Mouse (Mus musculus): ENCODE measurements at regions not wholly inside any gene's neighbourhood (a gene's known extent, or its start where the extent isn't known, plus 50 kb on each side); places are given as distances from the start of the nearest gene placed in this dataset.

DNA sequence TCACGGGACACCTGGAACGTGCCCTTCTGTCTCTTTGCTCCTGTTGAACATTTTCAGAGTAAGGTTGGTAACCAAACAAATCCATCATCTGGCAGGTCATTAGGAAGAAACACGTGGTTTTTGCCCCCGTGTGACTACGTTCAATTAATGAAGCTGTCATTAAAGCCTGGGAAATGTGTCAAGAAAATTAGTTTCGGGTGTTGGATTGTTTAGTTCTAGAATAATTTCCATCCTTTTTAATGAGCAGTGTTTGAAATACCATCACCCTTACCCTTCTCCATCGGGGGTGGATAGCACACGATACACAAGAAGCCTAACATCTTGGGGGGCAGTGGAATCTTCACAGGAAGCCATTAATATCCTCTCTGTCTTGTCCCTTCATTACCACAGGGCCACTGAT is 107.7 kb downstream of the Far1 start:
- no peak for DNase-seq

DNA sequence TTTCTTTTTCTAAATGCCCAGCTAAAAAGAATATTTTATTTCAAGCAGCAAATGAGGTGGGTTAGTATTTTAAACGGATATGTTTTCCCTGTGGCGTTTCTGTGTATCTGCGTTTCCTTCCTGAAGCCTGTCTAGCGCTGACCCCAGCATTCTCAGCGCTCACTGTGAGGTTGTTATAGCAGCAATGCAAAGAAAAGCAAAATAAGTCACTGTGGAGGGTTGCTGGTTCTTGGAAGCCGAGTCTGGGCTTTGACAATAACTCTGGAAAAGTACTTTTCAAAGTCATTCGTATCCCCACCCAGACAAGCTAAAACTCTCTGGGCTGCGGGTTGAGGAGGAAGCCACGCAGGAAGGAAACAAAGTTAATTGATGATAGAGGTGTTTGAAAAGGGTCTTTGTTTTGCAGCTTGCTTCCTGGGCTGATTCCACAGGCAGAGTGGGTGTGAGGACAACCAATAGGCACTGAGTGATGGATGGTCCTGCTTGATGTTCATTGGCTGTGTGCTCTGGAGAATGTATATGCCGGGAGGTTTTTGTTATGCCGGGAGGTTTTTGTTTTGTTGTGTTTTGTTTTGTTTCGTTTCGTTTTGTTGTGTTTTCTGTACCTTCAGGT is 108.4 kb downstream of the Far1 start:
- no peak for DNase-seq

DNA sequence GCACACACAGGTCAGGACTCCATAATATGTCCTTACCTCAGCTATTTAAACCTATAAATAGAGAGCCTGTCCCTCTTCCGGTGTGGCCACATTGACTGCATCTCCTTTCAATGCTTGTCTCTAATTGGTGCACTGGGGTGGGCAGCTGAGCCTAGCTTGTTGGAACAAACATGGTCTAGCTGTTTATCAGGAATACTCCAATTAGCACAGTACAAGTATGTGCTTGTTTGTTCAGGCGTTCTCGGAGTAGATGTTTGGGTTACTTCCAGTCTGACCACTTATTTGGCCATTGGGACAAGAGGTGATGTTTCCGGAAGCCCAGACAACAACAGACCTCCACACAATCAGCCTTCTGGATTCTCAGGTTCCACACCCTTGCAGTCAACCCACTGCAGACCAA is 109.7 kb downstream of the Far1 start:
- DNase-seq: no peak

DNA sequence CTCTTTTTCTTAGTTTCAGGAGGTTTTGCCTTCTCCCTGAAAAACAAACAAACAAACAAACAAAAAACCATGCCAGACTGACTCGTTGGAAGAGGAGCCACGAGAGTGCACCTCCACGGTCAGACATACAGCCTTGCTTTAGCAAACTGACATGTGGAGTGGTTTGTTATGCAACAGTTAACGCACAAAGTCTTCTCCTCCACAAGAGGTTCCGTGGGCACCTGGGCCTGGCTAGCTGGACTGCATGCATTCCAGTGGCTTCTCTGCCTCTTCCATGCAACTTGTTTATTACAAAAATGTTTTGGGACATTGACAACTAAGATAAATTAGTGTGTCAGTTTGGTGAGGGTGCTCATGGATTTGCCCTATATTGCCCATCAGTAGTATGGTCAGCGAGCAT is 110.3 kb downstream of the Far1 start:
- no peak for DNase-seq

DNA sequence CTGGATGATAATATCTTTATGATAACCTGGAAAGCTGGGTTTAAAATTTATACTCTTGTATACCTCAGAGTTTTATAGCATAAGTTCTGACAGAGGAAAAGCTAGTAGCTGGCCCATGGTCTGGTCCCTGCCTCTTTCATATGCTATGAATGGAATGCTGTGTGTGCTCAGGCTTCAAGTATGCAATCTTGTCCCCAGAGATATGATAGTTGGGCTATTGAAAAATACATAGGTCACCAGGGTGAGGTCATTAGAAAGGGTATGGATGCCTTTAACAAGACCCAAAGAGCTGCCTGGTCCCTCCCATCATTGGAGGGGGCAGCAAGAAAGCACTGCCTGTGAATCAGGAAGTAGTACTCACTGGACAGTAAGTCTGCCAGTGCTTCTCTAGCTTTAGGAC is 113.1 kb downstream of the Far1 start:
- no peak for DNase-seq

DNA sequence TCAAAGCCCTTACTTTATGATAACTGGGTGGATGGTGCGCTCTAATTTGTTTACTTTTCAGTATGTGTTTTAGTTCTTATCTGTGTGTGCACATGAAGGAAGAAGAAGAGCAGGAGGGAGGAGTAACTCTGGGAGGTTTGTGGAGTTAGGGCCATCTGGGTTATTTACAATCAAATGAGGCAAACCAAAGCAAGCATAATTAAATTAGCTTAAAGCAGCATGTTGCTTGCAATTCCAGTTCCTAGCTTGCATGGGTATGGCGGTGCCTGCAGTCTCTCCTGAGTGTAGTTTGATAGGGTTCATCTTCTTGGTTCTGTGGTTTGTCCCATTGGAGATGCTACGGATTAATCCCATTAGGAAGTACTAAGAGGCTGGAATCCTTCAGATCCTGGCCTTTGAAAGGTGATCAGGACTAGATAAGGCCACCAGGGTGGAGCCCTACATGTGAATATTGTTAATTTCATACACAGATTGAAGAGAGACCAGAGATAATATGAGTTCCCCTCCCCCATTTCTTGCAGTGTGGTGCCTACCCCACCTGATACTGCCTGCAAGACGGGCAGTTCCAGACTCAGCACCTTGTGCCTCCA is 123.5 kb downstream of the Far1 start:
- no peak for DNase-seq

DNA sequence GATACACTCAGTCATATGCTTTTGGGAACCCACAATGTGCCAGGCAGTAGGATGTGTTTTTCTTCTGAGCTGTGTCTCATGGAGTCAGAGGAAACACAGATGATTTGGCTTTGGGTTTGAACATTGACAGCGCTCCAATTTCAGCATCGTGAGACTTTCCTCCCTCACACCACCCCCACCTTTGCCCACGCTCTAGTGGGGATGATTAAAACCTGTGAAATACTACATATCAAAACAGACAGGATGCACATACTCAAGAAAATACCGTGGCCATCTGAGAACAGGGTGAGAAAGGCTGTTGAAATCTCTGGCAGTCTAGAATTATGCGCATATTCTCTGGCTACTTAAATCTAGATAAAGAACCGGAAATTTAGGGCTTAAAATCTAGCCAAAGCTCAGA is 124.5 kb downstream of the Far1 start:
- DNase-seq: no peak

DNA sequence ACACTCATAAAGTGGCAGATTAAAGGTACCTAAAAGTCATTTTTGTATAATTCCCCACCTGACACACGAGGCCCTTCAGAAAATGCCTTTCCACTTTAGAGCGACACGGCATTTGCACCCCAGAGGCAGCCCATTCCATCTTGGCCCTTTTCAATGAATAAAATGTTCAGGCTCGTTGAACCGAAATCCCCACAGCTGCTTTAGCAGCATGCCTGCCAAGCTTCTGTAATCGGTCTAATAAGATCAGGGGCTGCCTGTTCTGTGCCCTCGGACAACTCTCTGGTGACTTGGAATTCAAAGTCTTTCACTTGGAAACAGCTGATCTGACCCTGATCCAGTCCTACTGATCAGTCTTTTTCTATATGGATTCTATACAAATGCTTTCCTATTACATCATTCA is 123.3 kb upstream of the Spon1 start:
- no peak for DNase-seq

DNA sequence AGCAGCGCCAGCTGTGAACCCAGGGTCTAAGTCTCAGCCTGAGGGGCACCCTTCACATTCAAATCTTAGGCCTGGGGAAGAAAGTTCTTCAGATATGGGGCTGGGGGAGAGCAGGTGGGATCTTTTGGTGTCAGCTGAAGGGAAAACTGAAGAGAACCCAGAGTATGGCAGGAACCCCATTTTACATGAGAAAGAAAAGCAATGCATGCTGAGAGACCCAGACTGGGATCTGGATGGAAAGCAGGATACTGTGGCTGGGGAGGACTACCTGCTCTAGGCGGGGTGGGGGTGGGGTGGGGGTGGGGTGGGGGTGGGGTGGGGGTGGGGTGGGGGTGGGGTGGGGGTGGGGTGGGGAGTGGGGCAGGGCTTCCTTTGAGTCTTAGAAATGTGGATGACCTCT is 115.2 kb upstream of the Spon1 start:
- no peak for DNase-seq

DNA sequence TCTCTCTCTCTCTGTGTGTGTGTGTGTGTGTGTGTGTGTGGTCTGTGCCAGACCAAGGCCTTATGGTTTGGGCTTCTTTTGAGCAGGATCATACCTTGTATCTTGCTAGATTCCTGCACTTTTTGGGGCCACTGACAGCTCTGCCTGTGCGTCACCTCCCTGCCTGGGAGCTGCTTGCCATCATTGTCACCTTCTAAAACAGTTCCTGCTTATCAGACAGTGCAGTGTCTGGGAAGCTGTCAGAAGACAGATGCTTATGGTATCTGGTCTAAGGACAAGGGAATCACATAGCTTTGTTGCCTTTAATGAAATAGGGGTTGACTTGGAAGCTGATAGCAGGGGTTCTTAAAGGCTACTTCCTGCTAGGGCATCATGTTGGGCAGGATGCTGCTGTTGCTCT is 114.1 kb upstream of the Spon1 start:
- DNase-seq: no peak

DNA sequence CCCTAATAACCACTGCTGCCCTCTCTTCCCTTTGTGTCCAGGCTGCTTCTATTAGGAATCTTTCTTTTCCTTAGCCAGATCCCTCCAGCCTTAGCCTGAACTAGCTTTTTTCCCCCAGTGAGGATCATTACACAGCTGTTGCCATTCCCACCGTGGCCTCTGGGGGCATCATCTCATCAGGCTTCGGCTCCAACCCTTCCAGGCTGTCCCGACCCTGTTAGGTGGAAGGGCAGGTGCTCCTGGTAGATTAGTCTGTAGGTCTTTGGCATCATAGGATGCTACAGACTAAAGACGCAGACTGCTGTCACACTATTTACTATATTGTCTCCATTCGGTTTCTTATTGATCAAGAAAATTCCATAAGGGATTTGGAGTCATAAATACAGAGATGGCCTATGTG is 112.7 kb upstream of the Spon1 start:
- no peak for DNase-seq

DNA sequence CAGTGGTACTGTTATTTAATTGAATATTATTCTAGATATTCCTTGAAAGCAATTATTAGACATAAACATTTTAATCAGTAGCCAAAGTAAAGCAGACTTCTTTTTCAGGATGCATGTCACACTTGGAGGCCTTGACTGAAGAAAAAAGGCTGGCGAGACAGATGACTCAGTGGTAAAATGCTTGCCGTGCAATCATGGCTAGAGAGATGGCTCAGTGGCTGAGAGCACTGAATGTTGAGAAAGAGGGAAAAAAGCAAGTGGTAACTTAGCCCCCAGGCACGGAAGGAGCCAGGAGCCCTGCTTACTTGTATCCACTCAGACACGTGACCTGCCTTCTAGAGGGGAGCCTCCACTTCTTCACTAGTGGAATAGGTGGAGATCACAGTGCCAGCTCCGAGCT is 110.5 kb upstream of the Spon1 start:
- DNase-seq: peak; percentile 4

DNA sequence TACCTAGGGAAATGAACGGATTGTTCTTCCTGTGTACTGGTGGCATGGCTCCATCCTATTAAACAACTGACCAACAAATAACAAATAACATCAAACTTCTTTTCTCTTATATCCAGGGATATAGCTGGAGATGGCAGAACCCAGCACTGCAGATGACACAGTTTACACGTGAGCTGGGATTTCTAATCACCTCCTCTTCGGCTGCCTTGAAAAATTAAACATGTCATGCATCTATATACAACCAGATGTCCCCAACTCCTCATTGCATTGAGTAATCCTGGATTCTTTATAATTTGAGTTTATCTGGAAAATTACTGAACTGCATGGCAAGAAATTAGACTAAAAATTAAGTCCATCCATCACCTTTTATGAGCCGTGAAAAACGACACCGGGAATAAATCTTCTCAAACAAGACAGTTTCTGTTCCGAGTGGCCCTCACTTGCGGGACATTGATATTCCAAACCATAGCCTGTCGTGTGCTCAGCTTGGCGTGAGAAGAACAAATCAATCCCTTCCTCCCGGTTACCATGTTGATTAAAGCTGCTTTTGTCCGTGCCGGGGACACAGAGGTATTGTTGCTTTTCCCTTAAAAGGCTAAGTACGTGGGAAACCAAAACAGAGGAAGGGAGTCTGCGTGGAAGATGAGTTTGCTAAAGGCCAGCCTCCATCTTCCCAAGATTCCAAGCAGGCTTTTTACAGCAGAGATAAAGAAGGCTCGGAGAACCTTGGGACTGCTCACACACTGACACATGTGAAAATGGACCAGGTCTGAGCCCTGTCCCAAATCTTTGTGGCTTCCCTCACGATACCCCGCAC is 92.8 kb upstream of the Spon1 start:
- DNase-seq: no peak

DNA sequence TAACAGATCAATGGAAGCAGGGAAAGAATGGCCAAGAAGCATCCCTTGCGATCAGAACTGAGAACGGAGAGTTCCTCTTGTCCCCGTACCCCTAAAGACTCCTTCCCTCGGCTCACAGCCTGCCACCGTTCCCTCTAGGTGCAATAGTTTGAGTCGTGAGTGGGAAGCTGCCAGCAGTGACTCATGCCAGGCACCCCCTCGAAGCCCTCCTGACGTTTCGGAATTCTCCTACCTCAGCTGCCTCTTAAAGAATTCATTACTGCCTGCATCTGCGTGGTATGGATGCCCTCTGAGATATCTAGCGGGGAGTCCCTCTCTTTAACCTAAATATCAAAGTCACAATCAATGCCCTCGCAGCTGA is 92.2 kb upstream of the Spon1 start:
- no peak for DNase-seq

DNA sequence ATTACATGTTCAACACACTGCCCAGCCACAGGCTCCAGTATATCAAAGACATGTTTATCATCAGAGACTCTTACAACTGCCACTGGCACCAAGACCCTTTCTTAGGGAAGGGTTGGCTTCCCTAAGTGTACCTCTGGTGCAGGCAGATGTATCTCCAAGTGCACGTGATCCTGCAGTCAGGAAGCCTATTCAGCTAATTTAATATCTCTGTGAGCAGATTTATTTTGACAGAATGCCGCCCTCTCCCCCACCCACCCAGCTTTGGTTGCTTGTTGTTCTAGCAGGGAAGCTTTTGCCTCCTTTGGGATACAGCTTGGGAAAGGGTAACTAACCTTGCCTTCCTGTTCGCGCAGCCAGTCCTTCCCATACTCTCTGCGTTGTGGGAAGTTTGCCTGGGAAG is 83.5 kb upstream of the Spon1 start:
- no peak for DNase-seq

DNA sequence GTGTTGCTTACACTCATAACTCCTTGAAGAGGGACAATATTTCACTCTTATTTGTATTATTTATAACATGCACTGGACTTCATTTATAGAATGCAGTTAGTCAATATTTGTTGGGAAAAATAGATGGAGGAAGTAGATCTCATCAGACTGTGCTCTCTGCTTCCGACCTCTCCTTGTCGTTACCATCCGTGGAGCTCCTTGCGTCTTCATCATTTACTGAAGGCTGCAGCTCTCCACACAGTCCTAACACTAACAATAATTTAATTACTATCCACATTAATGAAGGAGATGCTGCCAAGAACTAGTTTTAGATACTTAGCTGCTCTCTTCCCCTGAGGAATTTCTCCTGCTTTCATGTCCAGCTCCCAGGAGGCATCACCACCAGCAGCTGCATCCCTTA is 80.4 kb upstream of the Spon1 start:
- DNase-seq: no peak

DNA sequence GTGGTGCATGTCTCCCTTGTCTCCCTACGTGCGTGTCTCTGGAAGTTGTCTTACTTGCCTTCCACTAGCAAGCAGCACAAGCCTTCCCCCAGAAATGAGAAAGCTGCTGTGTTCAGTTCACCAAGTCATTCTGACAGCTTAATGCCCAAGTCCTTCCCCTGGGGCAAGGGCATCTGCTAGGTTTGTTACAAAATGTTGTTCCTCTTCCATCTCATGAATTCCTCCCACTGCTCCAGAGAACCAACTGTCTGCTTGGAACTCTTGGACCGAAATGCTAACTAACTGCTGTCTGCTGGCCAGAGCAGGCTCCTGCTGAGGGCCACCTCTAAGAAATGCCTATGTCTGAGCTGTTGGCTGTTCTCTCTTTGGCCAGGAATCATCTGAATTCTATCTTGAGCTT is 79.3 kb upstream of the Spon1 start:
- no peak for DNase-seq

DNA sequence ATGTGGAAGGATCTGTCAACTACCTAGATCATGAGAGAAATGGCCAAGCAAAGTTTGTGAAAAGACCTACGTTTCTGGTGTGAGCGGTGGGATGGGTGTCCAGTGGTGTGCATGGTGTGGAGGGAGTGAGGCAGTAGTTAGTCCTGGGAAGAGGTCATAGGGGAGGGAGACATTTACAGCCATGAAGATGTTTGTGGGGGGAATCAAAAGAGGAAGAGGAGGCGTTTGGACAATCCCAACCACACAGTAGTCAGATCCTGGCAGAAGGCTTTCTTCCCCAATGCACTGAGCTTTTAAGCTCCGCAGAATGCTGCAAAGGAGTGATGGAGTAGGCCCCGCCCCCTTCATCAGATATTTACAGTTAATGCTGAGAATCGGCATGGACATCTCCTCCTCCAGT is 78.2 kb upstream of the Spon1 start:
- DNase-seq: no peak

DNA sequence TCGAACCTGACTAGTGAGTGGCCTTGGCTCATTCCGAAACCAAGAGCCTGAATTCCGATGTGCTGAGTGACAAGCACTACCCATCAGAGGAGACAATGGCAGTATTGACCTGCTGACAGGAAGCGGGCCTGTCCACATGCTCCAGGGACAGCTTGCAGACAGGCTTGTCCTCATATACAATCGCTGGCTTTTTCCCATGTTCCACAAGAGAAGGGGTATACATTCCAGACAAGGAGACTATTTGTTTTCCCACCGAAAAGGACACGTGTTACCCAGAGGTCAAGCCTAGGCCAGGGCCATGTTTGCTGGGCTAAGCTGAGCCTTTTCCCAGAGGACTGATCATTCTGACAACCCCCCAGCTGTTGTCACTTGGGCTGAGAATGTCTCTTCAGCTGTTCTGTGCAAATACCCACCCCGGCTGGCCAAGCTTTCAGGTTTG is 77.5 kb upstream of the Spon1 start:
- DNase-seq: no peak

DNA sequence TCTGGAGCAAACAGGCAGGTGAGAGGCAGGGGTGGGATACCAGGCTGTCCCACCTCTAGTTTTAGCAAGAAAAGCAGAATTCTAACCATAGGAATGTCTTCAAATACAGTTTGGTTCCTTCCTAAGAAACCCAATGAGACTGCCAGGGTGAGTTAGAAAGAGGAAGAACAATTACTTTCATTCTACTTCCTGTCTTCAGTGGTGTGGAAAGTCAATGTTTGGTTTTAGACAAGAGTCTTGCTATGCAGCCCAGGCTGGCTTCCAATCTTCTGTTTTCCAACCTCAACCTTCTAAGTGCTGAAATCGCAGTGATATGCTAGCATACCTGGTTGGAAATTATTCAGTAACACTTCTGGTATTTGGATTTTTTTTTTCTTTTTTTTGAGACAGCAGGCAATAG is 77.1 kb upstream of the Spon1 start:
- no peak for DNase-seq

DNA sequence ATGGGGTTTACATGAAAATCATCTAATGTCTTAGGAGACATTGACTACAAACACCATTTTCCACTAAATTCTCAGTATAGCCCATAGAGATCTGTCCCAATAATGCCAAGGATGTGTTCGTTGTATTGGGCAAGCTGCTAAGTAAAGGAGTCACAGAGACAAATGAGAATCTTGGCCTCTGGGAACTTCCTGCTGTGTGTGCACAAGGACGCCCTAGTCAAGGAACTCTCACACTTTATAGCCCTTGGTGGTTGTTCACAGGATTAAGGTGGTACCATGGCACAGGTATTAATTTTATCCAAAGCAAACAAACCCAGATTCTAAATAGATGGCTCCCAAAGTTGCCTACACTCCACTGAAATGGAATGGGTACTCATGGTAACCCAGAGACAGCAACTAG is 76.7 kb upstream of the Spon1 start:
- no peak for DNase-seq

DNA sequence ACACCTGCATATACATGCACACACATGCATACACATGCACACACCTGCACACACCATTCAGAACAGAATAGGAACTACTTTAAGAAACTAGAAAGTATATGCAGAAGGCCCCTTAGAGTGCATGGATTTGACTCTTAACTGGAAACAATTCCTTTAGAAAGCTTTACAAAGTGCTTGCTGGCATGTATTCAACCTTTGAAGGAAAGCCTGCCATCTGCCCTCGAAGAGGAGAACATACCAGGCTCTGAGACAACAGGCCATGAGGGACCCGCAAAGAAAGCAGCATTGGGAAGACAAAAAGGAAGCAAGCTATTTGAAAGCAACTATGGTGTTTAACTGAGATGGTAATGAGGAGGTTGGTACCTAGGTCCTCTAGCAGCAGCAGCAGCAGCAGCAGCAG is 74.0 kb upstream of the Spon1 start:
- no peak for DNase-seq

DNA sequence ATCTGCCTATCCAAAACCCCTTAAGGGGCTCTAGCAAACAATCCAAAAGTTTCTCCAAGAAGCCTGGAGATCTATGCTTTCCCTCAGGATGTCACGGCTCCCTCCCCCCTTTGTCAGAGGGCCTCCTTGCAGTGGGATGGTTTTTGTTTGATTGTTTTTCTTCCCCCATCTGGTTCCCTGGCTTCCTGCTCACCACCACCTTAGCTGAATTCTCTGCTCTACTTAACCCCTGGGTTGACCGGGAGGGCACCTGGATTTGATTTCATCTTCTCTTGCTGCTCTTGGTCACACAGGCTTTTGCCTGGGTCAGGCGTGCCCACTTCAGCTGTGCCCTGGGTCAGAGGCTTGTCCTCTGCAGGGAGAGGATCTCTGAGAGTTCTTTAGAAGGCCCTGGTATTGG is 72.3 kb upstream of the Spon1 start:
- no peak for DNase-seq

DNA sequence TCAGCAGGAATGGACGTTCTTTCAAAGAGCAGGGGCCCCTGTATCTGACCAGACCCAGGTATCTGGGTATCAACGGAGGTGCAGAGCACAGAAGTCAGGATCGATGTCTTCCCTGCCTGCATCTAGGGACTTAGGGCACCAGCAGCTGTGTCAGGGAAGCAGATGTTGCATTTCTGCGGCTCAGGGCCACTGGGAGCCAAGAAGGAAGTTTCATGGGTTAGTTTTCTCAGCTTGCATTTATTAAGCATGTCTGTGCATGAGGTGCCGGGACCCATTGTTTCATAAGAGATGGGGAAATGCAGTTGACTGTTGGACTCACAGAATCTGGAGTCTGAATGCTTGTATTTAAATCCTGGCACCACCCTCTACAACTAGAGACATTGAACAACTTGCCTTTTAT is 71.3 kb upstream of the Spon1 start:
- DNase-seq: no peak

All from adrenal gland, adult 8-10 months (tissue).